Mouse (Mus musculus) heart, adult 2 months (tissue): ENCODE measurements around the gene Nup93.
A peak's percentile ranks its signal among the peaks of the same experiment; 100 is the strongest.

Experiments used
- CTCF ChIP-seq: fragments of 200-600 bp; IDR thresholded peaks from 2 replicates; pipeline ENCODE4 v1.8.1; 2022; ENCODE audit warnings: antibody characterized with exemption, mild to moderate bottlenecking, moderate library complexity
- POLR2A ChIP-seq: fragments of 200-500 bp; IDR thresholded peaks from 2 replicates; pipeline ENCODE4 v1.6.1; 2011; ENCODE audit warnings: mild to moderate bottlenecking, low read depth, low read length, control low read depth; ENCODE audit not compliant: insufficient read depth

- TF ChIP-seq POLR2A, result no peak
- peak; percentile 50 for TF ChIP-seq CTCF
Measured at GRCm38 (mm10) chr8:94333345-94333744, 119.0 kb downstream of the Nup93 start.
